Comparison of ENCODE assay signal across 14 mouse cellular contexts in genomic region chr11:111563171-111563570, GRCm38 (mm10).
"Had no signal": no experiment of that assay in that cellular context is flagged by ENCODE, and none has a peak within 500 bp of the region (broad histone marks: within the 10 kb centered on the region; RNA-seq: fewer than 3 reads in every experiment).

No protein-coding gene starts in this region.

- H3K9me3 ChIP-seq: intestine, embryonic 15.5 days; liver, embryonic 13.5 days; lung, embryonic 15.5 days; midbrain, embryonic 13.5 days; neural tube, embryonic 15.5 days had no signal

- H3K27me3 ChIP-seq: intestine, embryonic 15.5 days; liver, embryonic 13.5 days; lung, embryonic 15.5 days; midbrain, embryonic 13.5 days; neural tube, embryonic 15.5 days had no signal

- H3K4me2 ChIP-seq: intestine, embryonic 15.5 days; liver, embryonic 13.5 days; lung, embryonic 15.5 days; midbrain, embryonic 13.5 days; neural tube, embryonic 15.5 days had no signal

- H3K4me1 ChIP-seq: intestine, embryonic 15.5 days; liver, embryonic 13.5 days; lung, embryonic 15.5 days; midbrain, embryonic 13.5 days; neural tube, embryonic 15.5 days had no signal

- DNase-seq: kidney, adult 18-20 months; liver; liver, embryonic 13.5 days; liver, postnatal 0 days; lung, postnatal 14 days; right cerebral cortex, adult 18-20 months; thymus, adult 18-20 months; thymus, postnatal 14 days had no signal

- ATAC-seq: intestine, embryonic 15.5 days; liver, postnatal 0 days; midbrain, embryonic 13.5 days had no signal

- H3K27ac ChIP-seq: intestine, embryonic 15.5 days; kidney, postnatal 0 days; liver, embryonic 13.5 days; lung, embryonic 15.5 days; midbrain, embryonic 13.5 days; neural tube, embryonic 15.5 days had no signal

- H3K9ac ChIP-seq: intestine, embryonic 15.5 days; liver, embryonic 13.5 days; liver, postnatal 0 days; lung, embryonic 15.5 days; midbrain, embryonic 13.5 days; neural tube, embryonic 15.5 days had no signal

- H3K36me3 ChIP-seq: intestine, embryonic 15.5 days; liver, embryonic 13.5 days; lung, embryonic 15.5 days; midbrain, embryonic 13.5 days; neural tube, embryonic 15.5 days had no signal

- H3K4me3 ChIP-seq: intestine, embryonic 15.5 days; liver, embryonic 13.5 days; lung, embryonic 15.5 days; midbrain, embryonic 13.5 days; myocyte; neural tube, embryonic 15.5 days had no signal
